Mouse (Mus musculus): ENCODE data around the gene Rab30. TPM values are rescaled to one million over a fixed set of nuclear protein-coding genes. Genes with fewer than 3 reads are reported as not detected.

The Rab30 gene
- total and polyA plus RNA-seq, 2 experiments from 2014 or later: 6.1 to 7.3 TPM

GRCm38 (mm10) chr7:92827981-92828380 lies 86.6 kb downstream of the Rab30 start:
- H3K36me3 ChIP-seq (replicated peaks; ENCODE audit: control insufficient read depth, insufficient read depth, low read length): no peaks in the 10 kb centered on the region
- 28% methylated on average over 3 of the region's 3 CpGs for WGBS
- no peaks in the 10 kb centered on the region for H3K4me1 ChIP-seq (ENCODE audit: control insufficient read depth, insufficient read depth)
- H3K27me3 ChIP-seq (ENCODE audit: control insufficient read depth, insufficient read depth, low read length): no peaks in the 10 kb centered on the region
- peak; percentile 69 for TF ChIP-seq CTCF (IDR thresholded peaks at IDR 0.05; ENCODE audit: low read depth)
- no peak for TF ChIP-seq EP300 (IDR thresholded peaks at IDR 0.05; ENCODE audit: low read depth)
- H3K9me3 ChIP-seq (replicated peaks; ENCODE audit: control insufficient read depth, low read length): no peaks in the 10 kb centered on the region
- ATAC-seq (ENCODE audit: insufficient read depth, low read depth): peak; percentile 75
- no peak overlapping the region for H3K4me3 ChIP-seq (ENCODE audit: low read depth, low read length)
- H3K27ac ChIP-seq (ENCODE audit: low read depth): no peak overlapping the region
- peak; percentile 41 for DNase-seq (ENCODE audit: low spot score)
- H3K9ac ChIP-seq (replicated peaks; ENCODE audit: low read depth, low read length): no peak overlapping the region
- H3K4me2 ChIP-seq (ENCODE audit: low read depth, low read length): no peak overlapping the region

GRCm38 (mm10) chr7:92832395-92832794 lies 91.0 kb downstream of the Rab30 start:
- Histone ChIP-seq H3K27ac (ENCODE audit: low read depth) (no peak overlapping the region), H3K27me3 (ENCODE audit: control insufficient read depth, insufficient read depth, low read length) (no peaks in the 10 kb centered on the region), H3K4me3 (ENCODE audit: low read depth, low read length) (no peak overlapping the region), H3K36me3 (replicated peaks; ENCODE audit: control insufficient read depth, insufficient read depth, low read length) (peaks cover 9% of the 10 kb centered on the region; the same call in 1 of the 2 replicates), H3K4me2 (ENCODE audit: low read depth, low read length) (no peak overlapping the region), H3K9me3 (replicated peaks; ENCODE audit: control insufficient read depth, low read length) (no peaks in the 10 kb centered on the region), H3K9ac (replicated peaks; ENCODE audit: low read depth, low read length) (no peak overlapping the region), H3K4me1 (ENCODE audit: control insufficient read depth, insufficient read depth) (no peaks in the 10 kb centered on the region)
- DNase-seq (ENCODE audit: low spot score) (no peak), ATAC-seq (ENCODE audit: insufficient read depth, low read depth) (no peak)
- 72% methylated on average over 6 of the region's 6 CpGs for WGBS
- TF ChIP-seq CTCF (IDR thresholded peaks at IDR 0.05; ENCODE audit: low read depth) (no peak), EP300 (IDR thresholded peaks at IDR 0.05; ENCODE audit: low read depth) (no peak)

- Histone ChIP-seq H3K4me2 (ENCODE audit: low read depth, low read length) (no peak overlapping the region), H3K27me3 (ENCODE audit: control insufficient read depth, insufficient read depth, low read length) (no peaks in the 10 kb centered on the region), H3K4me3 (ENCODE audit: low read depth, low read length) (no peak overlapping the region), H3K4me1 (ENCODE audit: control insufficient read depth, insufficient read depth) (no peaks in the 10 kb centered on the region), H3K27ac (ENCODE audit: low read depth) (no peak overlapping the region), H3K9me3 (replicated peaks; ENCODE audit: control insufficient read depth, low read length) (no peaks in the 10 kb centered on the region), H3K36me3 (replicated peaks; ENCODE audit: control insufficient read depth, insufficient read depth, low read length) (peaks cover 9% of the 10 kb centered on the region; the same call in 1 of the 2 replicates), H3K9ac (replicated peaks; ENCODE audit: low read depth, low read length) (no peak overlapping the region)
- 84% methylated on average over 2 of the region's 2 CpGs for WGBS
- DNase-seq (ENCODE audit: low spot score): no peak
- ATAC-seq (ENCODE audit: insufficient read depth, low read depth): no peak
- TF ChIP-seq CTCF (IDR thresholded peaks at IDR 0.05; ENCODE audit: low read depth) (no peak), EP300 (IDR thresholded peaks at IDR 0.05; ENCODE audit: low read depth) (no peak)
These were observed 93.0 kb downstream of the Rab30 start for GRCm38 (mm10) chr7:92834391-92834790.

GRCm38 (mm10) chr7:92836447-92836846 lies 95.0 kb downstream of the Rab30 start:
- no peak overlapping the region for H3K4me3 ChIP-seq (ENCODE audit: low read depth, low read length)
- no peak overlapping the region for H3K4me2 ChIP-seq (ENCODE audit: low read depth, low read length)
- no peaks in the 10 kb centered on the region for H3K27me3 ChIP-seq (ENCODE audit: control insufficient read depth, insufficient read depth, low read length)
- no peaks in the 10 kb centered on the region for H3K4me1 ChIP-seq (ENCODE audit: control insufficient read depth, insufficient read depth)
- WGBS: 69% methylated on average over 3 of the region's 3 CpGs
- no peak overlapping the region for H3K9ac ChIP-seq (replicated peaks; ENCODE audit: low read depth, low read length)
- H3K36me3 ChIP-seq (replicated peaks; ENCODE audit: control insufficient read depth, insufficient read depth, low read length): peaks cover 9% of the 10 kb centered on the region; the same call in 1 of the 2 replicates
- H3K27ac ChIP-seq (ENCODE audit: low read depth): no peak overlapping the region
- no peak for TF ChIP-seq EP300 (IDR thresholded peaks at IDR 0.05; ENCODE audit: low read depth)
- no peak for TF ChIP-seq CTCF (IDR thresholded peaks at IDR 0.05; ENCODE audit: low read depth)
- ATAC-seq (ENCODE audit: insufficient read depth, low read depth): no peak
- DNase-seq (ENCODE audit: low spot score): no peak
- H3K9me3 ChIP-seq (replicated peaks; ENCODE audit: control insufficient read depth, low read length): no peaks in the 10 kb centered on the region

- Histone ChIP-seq H3K9ac (replicated peaks; ENCODE audit: low read depth, low read length) (no peak overlapping the region), H3K4me2 (ENCODE audit: low read depth, low read length) (no peak overlapping the region), H3K27ac (ENCODE audit: low read depth) (no peak overlapping the region), H3K4me1 (ENCODE audit: control insufficient read depth, insufficient read depth) (no peaks in the 10 kb centered on the region), H3K9me3 (replicated peaks; ENCODE audit: control insufficient read depth, low read length) (no peaks in the 10 kb centered on the region), H3K36me3 (replicated peaks; ENCODE audit: control insufficient read depth, insufficient read depth, low read length) (peaks cover 9% of the 10 kb centered on the region; the same call in 1 of the 2 replicates), H3K27me3 (ENCODE audit: control insufficient read depth, insufficient read depth, low read length) (no peaks in the 10 kb centered on the region), H3K4me3 (ENCODE audit: low read depth, low read length) (no peak overlapping the region)
- ATAC-seq (ENCODE audit: insufficient read depth, low read depth) (no peak), DNase-seq (ENCODE audit: low spot score) (no peak)
- no peak for TF ChIP-seq EP300 (IDR thresholded peaks at IDR 0.05; ENCODE audit: low read depth)
- no peak for TF ChIP-seq CTCF (IDR thresholded peaks at IDR 0.05; ENCODE audit: low read depth)
- WGBS: 75% methylated on average over 11 of the region's 11 CpGs
These were observed 95.8 kb downstream of the Rab30 start for GRCm38 (mm10) chr7:92837226-92837625.

GRCm38 (mm10) chr7:92837907-92838306 lies 96.5 kb downstream of the Rab30 start:
- H3K9ac ChIP-seq (replicated peaks; ENCODE audit: low read depth, low read length): no peak overlapping the region
- H3K4me1 ChIP-seq (ENCODE audit: control insufficient read depth, insufficient read depth): no peaks in the 10 kb centered on the region
- no peak overlapping the region for H3K4me2 ChIP-seq (ENCODE audit: low read depth, low read length)
- no peak for DNase-seq (ENCODE audit: low spot score)
- no peak overlapping the region for H3K27ac ChIP-seq (ENCODE audit: low read depth)
- H3K9me3 ChIP-seq (replicated peaks; ENCODE audit: control insufficient read depth, low read length): no peaks in the 10 kb centered on the region
- H3K36me3 ChIP-seq (replicated peaks; ENCODE audit: control insufficient read depth, insufficient read depth, low read length): peaks cover 9% of the 10 kb centered on the region; the same call in 1 of the 2 replicates
- no peak for ATAC-seq (ENCODE audit: insufficient read depth, low read depth)
- no peaks in the 10 kb centered on the region for H3K27me3 ChIP-seq (ENCODE audit: control insufficient read depth, insufficient read depth, low read length)
- TF ChIP-seq CTCF (IDR thresholded peaks at IDR 0.05; ENCODE audit: low read depth): no peak
- TF ChIP-seq EP300 (IDR thresholded peaks at IDR 0.05; ENCODE audit: low read depth): no peak
- 57% methylated on average over 3 of the region's 3 CpGs for WGBS
- no peak overlapping the region for H3K4me3 ChIP-seq (ENCODE audit: low read depth, low read length)
